34 mouse cellular contexts compared by ENCODE assay signal in the genomic region with DNA sequence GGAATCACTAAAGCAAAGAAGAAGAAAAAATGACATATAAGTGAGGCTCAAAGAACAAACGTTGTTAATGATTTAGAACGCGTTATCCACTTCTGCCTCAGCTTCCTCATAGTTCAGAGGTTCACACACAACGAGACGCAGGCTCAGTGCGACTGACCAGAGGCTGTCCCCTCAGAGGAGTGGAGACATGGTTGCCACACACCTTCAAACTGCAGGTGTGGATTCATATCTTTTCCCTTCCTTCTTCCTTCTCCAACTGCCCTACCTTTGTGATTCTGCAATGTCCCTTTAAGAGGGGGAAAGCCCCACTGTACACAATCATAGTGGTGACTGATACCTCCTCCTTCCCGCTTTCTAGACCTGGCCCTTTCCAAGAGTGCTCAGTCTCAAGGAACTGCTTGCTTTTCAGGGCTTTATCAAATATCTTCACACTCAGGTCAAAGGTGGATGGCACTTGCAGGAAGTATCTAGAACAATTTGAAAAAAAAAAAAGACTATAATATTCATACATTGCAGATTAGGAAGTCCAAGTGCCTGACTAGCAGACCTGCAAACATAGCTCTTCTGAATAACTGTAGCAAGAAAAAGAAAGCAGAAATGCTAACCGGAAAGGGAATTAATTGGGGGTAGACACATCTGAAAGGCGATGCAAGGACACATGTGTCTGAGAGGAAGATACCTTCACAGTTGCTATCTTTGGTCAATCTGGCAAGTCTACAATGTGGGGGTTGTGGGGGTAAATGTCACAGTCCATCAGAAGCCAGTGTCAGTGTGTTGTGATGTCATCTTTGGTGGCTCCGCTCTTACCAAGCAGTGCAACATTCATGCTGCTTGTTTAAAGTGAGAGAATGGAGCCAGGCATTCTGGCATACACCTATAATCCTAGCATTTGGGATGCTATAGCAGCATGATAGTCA.
DNase-seq lines count a peak whose midpoint lies in the region; ATAC-seq and TF ChIP-seq lines count a peak whose summit lies in the region.
"Had no signal": no experiment of that assay in that cellular context is flagged by ENCODE, and none has a peak within 500 bp of the region (broad histone marks: within the 10 kb centered on the region; RNA-seq: fewer than 3 reads in every experiment).

No protein-coding gene starts in this region.

- H3K4me1 ChIP-seq in intestine, postnatal 0 days (replicated peaks; ENCODE audit: control insufficient read depth, insufficient read depth, low read length), result no peaks in the 10 kb centered on the region
- H3K4me1 ChIP-seq in small intestine, adult 2 months (ENCODE audit: control insufficient read depth, insufficient read depth, insufficient read length, low read length), result peaks cover 17% of the 10 kb centered on the region; the same call in 1 of the 2 replicates
- H3K4me1 ChIP-seq: forebrain, embryonic 12.5 days; heart, embryonic 10.5 days; hindbrain, embryonic 15.5 days; neural tube, embryonic 12.5 days had no signal

- no peak; the same call in 1 of the 2 replicates for TF ChIP-seq POLR2A in small intestine, adult 2 months (IDR thresholded peaks at IDR 0.05; ENCODE audit: low read depth, low read length)

- no peaks in the 10 kb centered on the region for H3K27me3 ChIP-seq in intestine, postnatal 0 days (replicated peaks; ENCODE audit: control insufficient read depth, insufficient read depth, low read length)
- H3K27me3 ChIP-seq in small intestine, adult 2 months (ENCODE audit: control insufficient read depth, insufficient read depth, low read length), result no peaks in the 10 kb centered on the region
- H3K27me3 ChIP-seq: CH12.LX; embryonic facial prominence, embryonic 12.5 days; forebrain, embryonic 12.5 days; hindbrain, embryonic 15.5 days; neural tube, embryonic 12.5 days; Patski had no signal

- ATAC-seq in intestine, postnatal 0 days, result peak; percentile 97
- ATAC-seq: liver, postnatal 0 days; Patski had no signal

- H3K9me3 ChIP-seq in intestine, postnatal 0 days (ENCODE audit: control insufficient read depth), result no peaks in the 10 kb centered on the region
- H3K9me3 ChIP-seq: embryonic facial prominence, embryonic 12.5 days; forebrain, embryonic 12.5 days; G1E; heart, embryonic 10.5 days; hindbrain, embryonic 15.5 days; limb, embryonic 10.5 days; neural tube, embryonic 12.5 days had no signal

- H3K9ac ChIP-seq in intestine, postnatal 0 days (ENCODE audit: low read depth, low read length), result no peak overlapping the region
- H3K9ac ChIP-seq: embryonic facial prominence, embryonic 12.5 days; forebrain, embryonic 12.5 days; hindbrain, embryonic 15.5 days; liver, postnatal 0 days; neural tube, embryonic 12.5 days had no signal

- H3K4me2 ChIP-seq in intestine, postnatal 0 days (replicated peaks; ENCODE audit: low read depth), result peak overlapping the region; percentile 24
- H3K4me2 ChIP-seq: embryonic facial prominence, embryonic 12.5 days; forebrain, embryonic 12.5 days; hindbrain, embryonic 15.5 days; liver, embryonic 11.5 days; midbrain, embryonic 11.5 days; neural tube, embryonic 12.5 days had no signal

- no peaks in the 10 kb centered on the region for H3K36me3 ChIP-seq in intestine, postnatal 0 days (ENCODE audit: control insufficient read depth, insufficient read depth)
- H3K36me3 ChIP-seq in small intestine, adult 2 months (ENCODE audit: control insufficient read depth, insufficient read depth, low read length), result no peaks in the 10 kb centered on the region
- H3K36me3 ChIP-seq: embryonic facial prominence, embryonic 12.5 days; forebrain, embryonic 12.5 days; G1E; heart, embryonic 10.5 days; hindbrain, embryonic 15.5 days; limb, embryonic 10.5 days; neural tube, embryonic 12.5 days had no signal

- peak overlapping the region; percentile 85 for H3K27ac ChIP-seq in intestine, postnatal 0 days (ENCODE audit: low read depth, low read length)
- H3K27ac ChIP-seq in small intestine, adult 2 months (ENCODE audit: insufficient read depth, low read depth, low read length), result peak overlapping the region; percentile 97
- H3K27ac ChIP-seq: embryonic facial prominence, embryonic 12.5 days; forebrain, embryonic 12.5 days; heart, embryonic 10.5 days; hindbrain, embryonic 15.5 days; left cerebral cortex, adult 2 months; limb, embryonic 10.5 days; macrophage; neural tube, embryonic 12.5 days had no signal

- 48% methylated on average over 10 of the region's 10 CpGs for WGBS in intestine, postnatal 0 days
- WGBS in small intestine, adult 2 months, result 22% methylated on average over 10 of the region's 10 CpGs

- TF ChIP-seq CTCF in intestine, postnatal 0 days (IDR thresholded peaks at IDR 0.05; ENCODE audit: low read depth), result no peak
- no peak for TF ChIP-seq CTCF in small intestine, adult 2 months (IDR thresholded peaks at IDR 0.05; ENCODE audit: extremely low read depth, insufficient read length, insufficient replicate concordance, low read depth, low read length)

- H3K4me3 ChIP-seq in intestine, postnatal 0 days (ENCODE audit: low read depth, low read length), result no peak overlapping the region
- no peak overlapping the region for H3K4me3 ChIP-seq in small intestine, adult 2 months (ENCODE audit: low read depth, low read length)
- H3K4me3 ChIP-seq: embryonic facial prominence, embryonic 12.5 days; erythroblast, embryonic 14.5 days; forebrain, embryonic 12.5 days; heart, embryonic 10.5 days; hindbrain, embryonic 15.5 days; left cerebral cortex, adult 2 months; limb, embryonic 10.5 days; neural tube, embryonic 12.5 days had no signal

- peak; percentile 11 for DNase-seq in thymus, postnatal 0 days (ENCODE audit: low spot score)
- no peak for DNase-seq in thymus, postnatal 14 days
- DNase-seq in layer of hippocampus, postnatal 25 days (ENCODE audit: extremely low spot score in 1 of 2, low spot score in 1 of 2), result no peak
- no peak for DNase-seq in thymus, adult 18-20 months
- no peak for DNase-seq in ovary, adult 18-20 months (ENCODE audit: low spot score)
- DNase-seq: adrenal gland, adult 2 months; B cell, adult 2 months; cerebellum, adult 11 months; cerebellum, postnatal 14 days; gastrocnemius, postnatal 25 days; heart, postnatal 4 days; kidney, adult 11 months; kidney, postnatal 4 days; layer of hippocampus, adult 9-11 months; liver, postnatal 0 days; retina, postnatal 1 day; right cerebral cortex, postnatal 25 days; thymus, postnatal 25 days had no signal
